Mouse (Mus musculus): Measurements from ENCODE around the gene Rprd1b. TPM values are rescaled to one million over a fixed set of nuclear protein-coding genes. Genes with fewer than 3 reads are reported as not detected.

Rprd1b gene
- polyA plus RNA-seq, 1 experiment from 2014 or later: 34.1 TPM

- H3K27me3 ChIP-seq (ENCODE audit: control insufficient read depth, insufficient read depth, low read depth, low read length): no peaks in the 10 kb centered on the region
- H3K9me3 ChIP-seq (replicated peaks; ENCODE audit: control insufficient read depth, low read length, poor library complexity, severe bottlenecking): no peaks in the 10 kb centered on the region
- whole genome bisulfite sequencing: 22% methylated on average over 3 of the region's 3 CpGs
- no peaks in the 10 kb centered on the region for H3K36me3 ChIP-seq (ENCODE audit: control insufficient read depth, insufficient read depth, low read length)
- H3K4me3 ChIP-seq (ENCODE audit: low read depth, low read length): no peak overlapping the region
- ATAC-seq: no peak
- H3K4me1 ChIP-seq (ENCODE audit: control insufficient read depth, insufficient read depth, low read length): peaks cover 24% of the 10 kb centered on the region
- H3K9ac ChIP-seq (ENCODE audit: low read depth, low read length): no peak overlapping the region
- no peak overlapping the region for H3K4me2 ChIP-seq (ENCODE audit: low read length)
- no peak overlapping the region for H3K27ac ChIP-seq (ENCODE audit: low read length)
Observed at GRCm38 (mm10) chr2:158177574-158177973, 149.3 kb downstream of the Rprd1b start.

DNA sequence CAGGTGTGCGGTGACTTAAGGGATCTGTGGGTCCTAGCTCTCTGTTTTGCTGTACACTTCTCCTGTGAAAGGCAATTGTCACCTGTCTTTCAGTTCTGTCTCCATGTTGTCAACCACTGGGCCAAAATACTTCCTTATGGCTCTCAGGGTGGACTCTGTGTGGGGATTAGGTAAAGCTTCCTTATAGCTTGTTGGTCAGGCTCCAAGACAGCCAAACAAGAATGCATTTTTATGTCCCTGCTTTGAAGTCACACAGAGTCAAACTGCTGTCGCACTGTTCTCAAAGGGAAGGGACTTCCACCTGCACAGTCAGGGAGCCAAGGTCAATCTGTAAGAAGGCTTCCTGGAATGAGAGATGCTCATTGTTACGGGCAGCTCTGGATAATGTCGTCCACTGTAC lies 149.8 kb downstream of the Rprd1b start:
- Histone ChIP-seq H3K27ac (ENCODE audit: low read length) (no peak overlapping the region), H3K36me3 (ENCODE audit: control insufficient read depth, insufficient read depth, low read length) (no peaks in the 10 kb centered on the region), H3K4me1 (ENCODE audit: control insufficient read depth, insufficient read depth, low read length) (peaks cover 24% of the 10 kb centered on the region), H3K4me3 (ENCODE audit: low read depth, low read length) (no peak overlapping the region), H3K27me3 (ENCODE audit: control insufficient read depth, insufficient read depth, low read depth, low read length) (no peaks in the 10 kb centered on the region), H3K9ac (ENCODE audit: low read depth, low read length) (no peak overlapping the region), H3K9me3 (replicated peaks; ENCODE audit: control insufficient read depth, low read length, poor library complexity, severe bottlenecking) (no peaks in the 10 kb centered on the region), H3K4me2 (ENCODE audit: low read length) (no peak overlapping the region)
- 63% methylated on average over 4 of the region's 4 CpGs for WGBS
- ATAC-seq: no peak

DNA sequence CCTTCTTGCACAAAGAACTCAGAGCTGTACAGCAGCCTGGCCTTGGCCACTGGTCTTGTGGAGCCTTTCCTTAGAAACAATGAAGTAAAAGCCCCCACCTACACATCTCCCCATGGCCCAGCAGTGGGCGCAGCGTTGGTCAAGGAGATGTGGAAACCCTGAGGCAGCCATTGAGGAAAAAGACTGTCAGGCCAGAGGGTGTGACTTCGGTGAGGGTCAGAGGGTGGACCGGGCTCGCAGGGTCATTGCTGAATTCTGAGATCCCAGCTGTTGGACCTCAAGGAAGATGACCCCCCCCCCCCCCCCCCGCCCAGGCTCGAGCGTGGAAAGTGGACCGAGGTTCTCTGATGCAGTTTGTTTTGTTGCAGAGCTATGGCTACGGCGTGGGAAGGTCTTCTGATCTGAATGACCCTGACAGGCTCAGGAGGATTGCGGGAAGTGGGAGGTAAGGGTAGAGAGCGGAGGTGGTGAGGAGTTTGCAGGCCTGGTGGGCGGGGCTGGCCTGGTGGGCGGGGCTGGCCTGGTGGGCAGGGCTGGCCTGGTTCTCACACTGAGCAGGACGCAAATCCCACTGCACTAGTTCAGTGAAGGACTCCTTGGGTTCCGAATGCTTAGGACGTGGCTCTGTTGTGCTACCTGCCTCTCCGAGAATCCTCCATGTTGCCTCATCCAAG lies 150.5 kb downstream of the Rprd1b start:
- Histone ChIP-seq H3K4me2 (ENCODE audit: low read length) (peak overlapping the region; percentile 41), H3K27ac (ENCODE audit: low read length) (no peak overlapping the region), H3K4me1 (ENCODE audit: control insufficient read depth, insufficient read depth, low read length) (peaks cover 24% of the 10 kb centered on the region), H3K27me3 (ENCODE audit: control insufficient read depth, insufficient read depth, low read depth, low read length) (no peaks in the 10 kb centered on the region), H3K9ac (ENCODE audit: low read depth, low read length) (0 out of 2 replicates have a peak overlapping the region, but pooled peaks have one; percentile 2), H3K36me3 (ENCODE audit: control insufficient read depth, insufficient read depth, low read length) (no peaks in the 10 kb centered on the region), H3K9me3 (replicated peaks; ENCODE audit: control insufficient read depth, low read length, poor library complexity, severe bottlenecking) (no peaks in the 10 kb centered on the region), H3K4me3 (ENCODE audit: low read depth, low read length) (0 out of 2 replicates have a peak overlapping the region, but pooled peaks have one; percentile 1)
- peak; percentile 43; the same call in 1 of the 2 replicates for ATAC-seq
- WGBS: 11% methylated on average over 16 of the region's 19 CpGs

GRCm38 (mm10) chr2:158179370-158180111 lies 151.2 kb downstream of the Rprd1b start:
- H3K27me3 ChIP-seq (ENCODE audit: control insufficient read depth, insufficient read depth, low read depth, low read length): no peaks in the 10 kb centered on the region
- WGBS: 14% methylated on average over 18 of the region's 18 CpGs
- H3K36me3 ChIP-seq (ENCODE audit: control insufficient read depth, insufficient read depth, low read length): no peaks in the 10 kb centered on the region
- H3K4me1 ChIP-seq (ENCODE audit: control insufficient read depth, insufficient read depth, low read length): peaks cover 24% of the 10 kb centered on the region
- no peak for ATAC-seq
- H3K27ac ChIP-seq (ENCODE audit: low read length): no peak overlapping the region
- 0 out of 2 replicates have a peak overlapping the region, but pooled peaks have one; percentile 1 for H3K4me3 ChIP-seq (ENCODE audit: low read depth, low read length)
- H3K4me2 ChIP-seq (ENCODE audit: low read length): peak overlapping the region; percentile 41
- no peak overlapping the region for H3K9ac ChIP-seq (ENCODE audit: low read depth, low read length)
- H3K9me3 ChIP-seq (replicated peaks; ENCODE audit: control insufficient read depth, low read length, poor library complexity, severe bottlenecking): no peaks in the 10 kb centered on the region

DNA sequence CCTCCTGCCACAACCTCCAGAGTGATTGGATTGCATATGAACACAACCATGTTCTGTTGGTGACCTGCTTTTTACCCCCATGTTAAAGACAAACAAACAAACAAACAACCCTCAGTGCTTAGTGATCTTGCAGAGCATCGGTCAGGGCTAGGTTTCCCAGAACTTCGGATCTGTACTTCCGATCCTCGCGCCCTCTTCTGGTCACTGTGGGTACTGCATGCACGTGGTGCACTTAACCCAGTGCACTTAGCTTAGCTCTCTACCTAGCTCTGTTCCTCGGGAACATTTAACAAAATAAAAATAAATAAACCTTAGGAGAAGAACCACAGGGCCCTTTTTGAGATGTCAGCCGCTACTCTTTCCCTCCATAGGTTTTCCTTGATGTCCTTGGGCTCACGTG lies 152.5 kb downstream of the Rprd1b start:
- Histone ChIP-seq H3K4me2 (ENCODE audit: low read length) (no peak overlapping the region), H3K27ac (ENCODE audit: low read length) (no peak overlapping the region), H3K27me3 (ENCODE audit: control insufficient read depth, insufficient read depth, low read depth, low read length) (no peaks in the 10 kb centered on the region), H3K36me3 (ENCODE audit: control insufficient read depth, insufficient read depth, low read length) (no peaks in the 10 kb centered on the region), H3K9me3 (replicated peaks; ENCODE audit: control insufficient read depth, low read length, poor library complexity, severe bottlenecking) (no peaks in the 10 kb centered on the region), H3K4me3 (ENCODE audit: low read depth, low read length) (no peak overlapping the region), H3K9ac (ENCODE audit: low read depth, low read length) (no peak overlapping the region), H3K4me1 (ENCODE audit: control insufficient read depth, insufficient read depth, low read length) (peaks cover 24% of the 10 kb centered on the region)
- no peak for ATAC-seq
- WGBS: 45% methylated on average over 9 of the region's 9 CpGs

Other genes starting within 250 kb of the Rprd1b start
- 19.6 and 26.6 TPM in 2 replicates for gene Vstm2l, start 113.8 kb upstream of the Rprd1b start, polyA plus RNA-seq (2015; fragmentation: Nextera tagmentation; extraction: Ambion mirVana)
- 17.2 and 20.2 TPM in 2 replicates for gene Tti1, start 64 bp upstream of the Rprd1b start, polyA plus RNA-seq (2015; fragmentation: Nextera tagmentation; extraction: Ambion mirVana)
- gene Tgm2, start 117.9 kb downstream of the Rprd1b start, polyA plus RNA-seq (2015; fragmentation: Nextera tagmentation; extraction: Ambion mirVana): 7.0 and 7.1 TPM in 2 replicates
- gene D630003M21Rik, start 200.7 kb downstream of the Rprd1b start, polyA plus RNA-seq (2015; fragmentation: Nextera tagmentation; extraction: Ambion mirVana): 1.7 and 1.8 TPM in 2 replicates
- not detected in 2 replicates for gene Bpi, start 229.6 kb downstream of the Rprd1b start, polyA plus RNA-seq (2015; fragmentation: Nextera tagmentation; extraction: Ambion mirVana)